Mouse (Mus musculus) ES-E14 (cell line): Measurements from ENCODE around the gene Ccndbp1.

ENCODE experiments used
- HCFC1 ChIP-seq: IDR thresholded peaks from 2 replicates; pipeline ENCODE4 v1.6.1; 2012; ENCODE audit warnings: low read length, inconsistent platforms, borderline replicate concordance; ENCODE audit not compliant: insufficient read depth
- MAFK ChIP-seq: IDR thresholded peaks from 2 replicates; pipeline ENCODE4 v1.6.1; 2014; ENCODE audit warnings: mild to moderate bottlenecking, low read depth, low read length, inconsistent platforms; ENCODE audit not compliant: insufficient read depth
- ZC3H11A ChIP-seq: IDR thresholded peaks from 2 replicates; pipeline ENCODE4 v1.6.1; 2012; ENCODE audit warnings: low read depth, mild to moderate bottlenecking, inconsistent platforms, low read length, borderline replicate concordance
- ZNF384 ChIP-seq: IDR thresholded peaks from 2 replicates; pipeline ENCODE4 v1.6.1; 2012; ENCODE audit warnings: low read depth, low read length, inconsistent platforms

DNA sequence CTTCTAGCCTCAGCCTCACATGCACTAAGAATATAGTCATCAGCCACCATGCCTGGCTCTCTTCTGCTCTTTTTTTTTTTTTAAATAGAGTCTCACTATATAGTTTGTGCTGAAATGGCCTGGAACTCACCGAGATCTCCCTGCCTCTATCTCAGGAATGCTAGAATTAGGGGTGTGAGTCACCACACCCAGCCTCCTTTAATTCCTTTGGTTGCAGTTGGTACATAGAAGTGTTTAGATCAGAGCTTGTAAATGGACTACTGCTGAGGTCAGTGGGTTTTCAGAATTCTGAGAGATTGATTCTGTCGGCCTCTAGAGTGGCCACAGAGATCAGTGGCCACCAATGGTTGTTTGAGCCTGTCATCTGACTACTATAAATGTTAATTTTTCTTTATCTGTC, 27.3 kb upstream of the Ccndbp1 start:
- TF ChIP-seq HCFC1 (no peak), ZC3H11A (no peak), ZNF384 (no peak), MAFK (no peak)
